Mouse (Mus musculus) left cerebral cortex, postnatal 4 days (tissue): Measurements from ENCODE around the gene 1700034I23Rik. TPM values are rescaled to one million over a fixed set of nuclear protein-coding genes. Genes with fewer than 3 reads are reported as not detected.
A peak's percentile ranks its signal among the peaks of the same experiment; 100 is the strongest.
"Not testable (repeated sequence)": the region's sequence is repeated elsewhere in the genome, so short reads cannot be mapped to it uniquely, and the experiment has no call there.

Experiments used
- DNase-seq: peaks from one replicate; pipeline ENCODE4 v3.0.0-alpha.2; 2022
- intact Hi-C: fragments of 180-260 bp; cut with DNase I; formaldehyde crosslinking; loops from one replicate; pipeline ENCODE4 v1.15.1; 2025
- total RNA-seq, 2 experiments: library from RNA; stranded (reverse); gene quantifications; 2 replicates each; pipeline ENCODE4 v1.2.3; 2021

1700034I23Rik gene
- under 1 TPM; 0.24 to 0.52 TPM for total RNA-seq

GRCm38 (mm10) chr3:40902443-40902842 is at the start of gene 1700034I23Rik:
1700034I23Rik (minus strand) TSS chr3:40902543.
- intact Hi-C loops, DNase-seq: not testable (repeated sequence)

- intact Hi-C loops, result no loop called here
- no peak for DNase-seq
Measured at GRCm38 (mm10) chr3:40951365-40951764, 49.0 kb upstream of the 1700034I23Rik start.

- DNase-seq, result peak; percentile 27
- intact Hi-C loops, result no loop called here
Measured at GRCm38 (mm10) chr3:40950601-40951201, 48.4 kb upstream of the 1700034I23Rik start.

- intact Hi-C loops, result no loop called here
- DNase-seq, result no peak
Measured at GRCm38 (mm10) chr3:40949903-40950600, 47.7 kb upstream of the 1700034I23Rik start.

GRCm38 (mm10) chr3:40949170-40949902 is 47.0 kb upstream of the 1700034I23Rik start, which contains the start of gene Larp1b:
Larp1b (plus strand) TSS chr3:40949828.
- intact Hi-C loops, result no loop called here
- DNase-seq, result peak; percentile 99

- DNase-seq, result no peak
- intact Hi-C loops, result no loop called here
Measured at GRCm38 (mm10) chr3:40939019-40939418, 36.7 kb upstream of the 1700034I23Rik start.

- DNase-seq, result no peak
- intact Hi-C loops, result no loop called here
Measured at GRCm38 (mm10) chr3:40938592-40938991, 36.2 kb upstream of the 1700034I23Rik start.

GRCm38 (mm10) chr3:40938189-40938588 is 35.8 kb upstream of the 1700034I23Rik start:
- intact Hi-C loops, result no loop called here
- DNase-seq, result no peak

GRCm38 (mm10) chr3:40894336-40894735 is 8.0 kb downstream of the 1700034I23Rik start:
- DNase-seq, result peak; percentile 24
- intact Hi-C loops, result not testable (repeated sequence)

- intact Hi-C loops, result not testable (repeated sequence)
- peak; percentile 99 for DNase-seq
Measured at GRCm38 (mm10) chr3:40893816-40894258, 8.5 kb downstream of the 1700034I23Rik start.

- DNase-seq, intact Hi-C loops: not testable (repeated sequence)
Measured at GRCm38 (mm10) chr3:40853123-40853738, 49.1 kb downstream of the 1700034I23Rik start.

Other genes starting within 250 kb of the 1700034I23Rik start
- under 1 TPM; 0.22 to 0.24 TPM for gene Slc25a31, start 193.7 kb downstream of the 1700034I23Rik start, total RNA-seq
- 10 to 100 TPM; 55.6 to 55.8 TPM for gene Hspa4l, start 158.0 kb downstream of the 1700034I23Rik start, total RNA-seq
- 10 to 100 TPM; 10.8 to 11.8 TPM for gene Plk4, start 102.5 kb downstream of the 1700034I23Rik start, total RNA-seq
- gene Mfsd8, start 55.7 kb downstream of the 1700034I23Rik start, total RNA-seq, result 10 to 100 TPM; 20.5 to 24.3 TPM
- gene Abhd18, start 55.6 kb downstream of the 1700034I23Rik start, total RNA-seq, result 10 to 100 TPM; 12.2 to 14.4 TPM
- 10 to 100 TPM; 20.1 to 22.0 TPM for gene Larp1b, start 47.3 kb upstream of the 1700034I23Rik start, total RNA-seq
- 10 to 100 TPM; 47.4 to 47.9 TPM for gene Pgrmc2, start 180.5 kb upstream of the 1700034I23Rik start, total RNA-seq